Mouse (Mus musculus): ENCODE measurements around the gene Dgkb. TPM values are rescaled to one million over a fixed set of nuclear protein-coding genes. Genes with fewer than 3 reads are reported as not detected.

Dgkb gene
- polyA plus RNA-seq, 1 experiment from 2014 or later: 0.38 TPM

- WGBS: 84% methylated on average over 2 of the region's 2 CpGs
Measured at GRCm38 (mm10) chr12:38497229-38497628, 679.7 kb downstream of the Dgkb start.

GRCm38 (mm10) chr12:38500931-38501330, 683.4 kb downstream of the Dgkb start:
- Histone ChIP-seq H3K27me3 (no peaks in the 10 kb centered on the region), H3K9ac (replicated peaks) (no peak overlapping the region), H3K27ac (no peak overlapping the region), H3K4me3 (replicated peaks) (no peak overlapping the region), H3K36me3 (no peaks in the 10 kb centered on the region), H3K9me3 (no peaks in the 10 kb centered on the region), H3K4me2 (no peak overlapping the region), H3K4me1 (replicated peaks) (no peaks in the 10 kb centered on the region)
- 39% methylated on average over 3 of the region's 3 CpGs for WGBS
- no peak for ATAC-seq (ENCODE audit: insufficient number of reproducible peaks, insufficient read depth, low FRiP score, low TSS enrichment, low read depth)

More at GRCm38 (mm10) chr12:38497229-38497628, 679.7 kb downstream of the Dgkb start:
- H3K36me3 ChIP-seq: no peaks in the 10 kb centered on the region
- no peak overlapping the region for H3K27ac ChIP-seq
- H3K4me1 ChIP-seq (replicated peaks): no peaks in the 10 kb centered on the region
- no peak overlapping the region for H3K9ac ChIP-seq (replicated peaks)
- H3K4me2 ChIP-seq: no peak overlapping the region
- no peaks in the 10 kb centered on the region for H3K27me3 ChIP-seq
- H3K4me3 ChIP-seq (replicated peaks): no peak overlapping the region
- no peaks in the 10 kb centered on the region for H3K9me3 ChIP-seq
- ATAC-seq (ENCODE audit: insufficient number of reproducible peaks, insufficient read depth, low FRiP score, low TSS enrichment, low read depth): no peak

- no peak for ATAC-seq (ENCODE audit: insufficient number of reproducible peaks, insufficient read depth, low FRiP score, low TSS enrichment, low read depth)
- no peaks in the 10 kb centered on the region for H3K36me3 ChIP-seq
- no peaks in the 10 kb centered on the region for H3K9me3 ChIP-seq
- no peaks in the 10 kb centered on the region for H3K27me3 ChIP-seq
- H3K9ac ChIP-seq (replicated peaks): no peak overlapping the region
- H3K4me3 ChIP-seq (replicated peaks): no peak overlapping the region
- H3K27ac ChIP-seq: no peak overlapping the region
- H3K4me2 ChIP-seq: no peak overlapping the region
- 75% methylated on average over 1 of the region's 1 CpGs for WGBS
- H3K4me1 ChIP-seq (replicated peaks): no peaks in the 10 kb centered on the region
Measured at GRCm38 (mm10) chr12:38508195-38508594, 690.7 kb downstream of the Dgkb start.

GRCm38 (mm10) chr12:38545431-38545830, 727.9 kb downstream of the Dgkb start:
- no peaks in the 10 kb centered on the region for H3K9me3 ChIP-seq
- H3K27ac ChIP-seq: no peak overlapping the region
- H3K27me3 ChIP-seq: no peaks in the 10 kb centered on the region
- H3K4me3 ChIP-seq (replicated peaks): no peak overlapping the region
- H3K36me3 ChIP-seq: no peaks in the 10 kb centered on the region
- H3K4me2 ChIP-seq: no peak overlapping the region
- ATAC-seq (ENCODE audit: insufficient number of reproducible peaks, insufficient read depth, low FRiP score, low TSS enrichment, low read depth): no peak
- H3K4me1 ChIP-seq (replicated peaks): peaks cover 5% of the 10 kb centered on the region
- H3K9ac ChIP-seq (replicated peaks): no peak overlapping the region
- 38% methylated on average over 4 of the region's 4 CpGs for WGBS

- no peak for ATAC-seq (ENCODE audit: insufficient number of reproducible peaks, insufficient read depth, low FRiP score, low TSS enrichment, low read depth)
- Histone ChIP-seq H3K27me3 (no peaks in the 10 kb centered on the region), H3K9me3 (no peaks in the 10 kb centered on the region), H3K4me1 (replicated peaks) (no peaks in the 10 kb centered on the region), H3K36me3 (no peaks in the 10 kb centered on the region), H3K9ac (replicated peaks) (no peak overlapping the region), H3K4me2 (no peak overlapping the region), H3K4me3 (replicated peaks) (no peak overlapping the region), H3K27ac (no peak overlapping the region)
- WGBS: 80% methylated on average over 6 of the region's 6 CpGs
Measured at GRCm38 (mm10) chr12:38577141-38577540, 759.6 kb downstream of the Dgkb start.

GRCm38 (mm10) chr12:38579191-38579817, 761.8 kb downstream of the Dgkb start:
- no peak for ATAC-seq (ENCODE audit: insufficient number of reproducible peaks, insufficient read depth, low FRiP score, low TSS enrichment, low read depth)
- H3K4me2 ChIP-seq: no peak overlapping the region
- WGBS: 78% methylated on average over 5 of the region's 5 CpGs

GRCm38 (mm10) chr12:38586368-38586865, 768.9 kb downstream of the Dgkb start:
- no peak for ATAC-seq (ENCODE audit: insufficient number of reproducible peaks, insufficient read depth, low FRiP score, low TSS enrichment, low read depth)
- 76% methylated on average over 4 of the region's 4 CpGs for WGBS

More at GRCm38 (mm10) chr12:38579191-38579817, 761.8 kb downstream of the Dgkb start:
- Histone ChIP-seq H3K27me3 (no peaks in the 10 kb centered on the region), H3K36me3 (no peaks in the 10 kb centered on the region), H3K4me1 (replicated peaks) (no peaks in the 10 kb centered on the region), H3K9ac (replicated peaks) (no peak overlapping the region), H3K9me3 (no peaks in the 10 kb centered on the region), H3K27ac (no peak overlapping the region), H3K4me3 (replicated peaks) (no peak overlapping the region)

GRCm38 (mm10) chr12:38589951-38590350, 772.4 kb downstream of the Dgkb start:
- no peaks in the 10 kb centered on the region for H3K4me1 ChIP-seq (replicated peaks)

More at GRCm38 (mm10) chr12:38586368-38586865, 768.9 kb downstream of the Dgkb start:
- no peaks in the 10 kb centered on the region for H3K4me1 ChIP-seq (replicated peaks)
- no peak overlapping the region for H3K4me3 ChIP-seq (replicated peaks)
- no peaks in the 10 kb centered on the region for H3K9me3 ChIP-seq
- no peaks in the 10 kb centered on the region for H3K27me3 ChIP-seq
- H3K4me2 ChIP-seq: no peak overlapping the region
- no peak overlapping the region for H3K9ac ChIP-seq (replicated peaks)
- no peak overlapping the region for H3K27ac ChIP-seq
- no peaks in the 10 kb centered on the region for H3K36me3 ChIP-seq

GRCm38 (mm10) chr12:38593653-38594052, 776.1 kb downstream of the Dgkb start:
- no peak overlapping the region for H3K4me2 ChIP-seq
- no peak overlapping the region for H3K4me3 ChIP-seq (replicated peaks)
- H3K4me1 ChIP-seq (replicated peaks): no peaks in the 10 kb centered on the region
- H3K36me3 ChIP-seq: no peaks in the 10 kb centered on the region
- WGBS: 95% methylated on average over 2 of the region's 2 CpGs
- H3K9ac ChIP-seq (replicated peaks): no peak overlapping the region
- no peaks in the 10 kb centered on the region for H3K27me3 ChIP-seq
- no peaks in the 10 kb centered on the region for H3K9me3 ChIP-seq
- ATAC-seq (ENCODE audit: insufficient number of reproducible peaks, insufficient read depth, low FRiP score, low TSS enrichment, low read depth): no peak
- no peak overlapping the region for H3K27ac ChIP-seq

More at GRCm38 (mm10) chr12:38589951-38590350, 772.4 kb downstream of the Dgkb start:
- no peaks in the 10 kb centered on the region for H3K9me3 ChIP-seq
- no peaks in the 10 kb centered on the region for H3K27me3 ChIP-seq
- no peak overlapping the region for H3K9ac ChIP-seq (replicated peaks)
- no peak overlapping the region for H3K27ac ChIP-seq
- H3K36me3 ChIP-seq: no peaks in the 10 kb centered on the region
- ATAC-seq (ENCODE audit: insufficient number of reproducible peaks, insufficient read depth, low FRiP score, low TSS enrichment, low read depth): no peak
- H3K4me2 ChIP-seq: no peak overlapping the region
- no peak overlapping the region for H3K4me3 ChIP-seq (replicated peaks)

GRCm38 (mm10) chr12:38594055-38594454, 776.5 kb downstream of the Dgkb start:
- no peaks in the 10 kb centered on the region for H3K27me3 ChIP-seq
- ATAC-seq (ENCODE audit: insufficient number of reproducible peaks, insufficient read depth, low FRiP score, low TSS enrichment, low read depth): no peak
- H3K9ac ChIP-seq (replicated peaks): no peak overlapping the region
- H3K4me1 ChIP-seq (replicated peaks): no peaks in the 10 kb centered on the region
- no peak overlapping the region for H3K4me2 ChIP-seq
- H3K27ac ChIP-seq: no peak overlapping the region
- H3K9me3 ChIP-seq: no peaks in the 10 kb centered on the region
- H3K4me3 ChIP-seq (replicated peaks): no peak overlapping the region
- whole genome bisulfite sequencing: 69% methylated on average over 3 of the region's 3 CpGs
- no peaks in the 10 kb centered on the region for H3K36me3 ChIP-seq

- Histone ChIP-seq H3K36me3 (no peaks in the 10 kb centered on the region), H3K27ac (no peak overlapping the region), H3K27me3 (no peaks in the 10 kb centered on the region), H3K9me3 (no peaks in the 10 kb centered on the region), H3K4me1 (replicated peaks) (no peaks in the 10 kb centered on the region), H3K9ac (replicated peaks) (no peak overlapping the region), H3K4me2 (no peak overlapping the region), H3K4me3 (replicated peaks) (no peak overlapping the region)
- ATAC-seq (ENCODE audit: insufficient number of reproducible peaks, insufficient read depth, low FRiP score, low TSS enrichment, low read depth): no peak
- WGBS: 77% methylated on average over 7 of the region's 7 CpGs
Measured at GRCm38 (mm10) chr12:38596416-38597062, 779.0 kb downstream of the Dgkb start.

All from limb, embryonic 12.5 days (tissue).